Mouse (Mus musculus): ENCODE measurements around the gene Slc38a2. TPM values are rescaled to one million over a fixed set of nuclear protein-coding genes. Genes with fewer than 3 reads are reported as not detected.

Gene Slc38a2
- polyA plus RNA-seq, 1 experiment from 2014 or later = 33.8 TPM

GRCm38 (mm10) chr15:96657576-96658274 is 41.8 kb downstream of the Slc38a2 start:
- H3K36me3 ChIP-seq = no peaks in the 10 kb centered on the region
- peaks cover 19% of the 10 kb centered on the region for H3K4me1 ChIP-seq (replicated peaks)
- no peaks in the 10 kb centered on the region for H3K9me3 ChIP-seq (replicated peaks)
- WGBS (ENCODE audit: insufficient replicate concordance) = 72% methylated on average over 17 of the region's 17 CpGs
- ATAC-seq (ENCODE audit: low read depth) = no peak
- H3K4me3 ChIP-seq (replicated peaks) = no peak overlapping the region
- no peak overlapping the region for H3K27ac ChIP-seq
- DNase-seq = no peak
- H3K27me3 ChIP-seq = peaks cover 3% of the 10 kb centered on the region; the same call in 1 of the 2 replicates
- H3K4me2 ChIP-seq = no peak overlapping the region
- no peak overlapping the region for H3K9ac ChIP-seq

- DNase-seq (no peak), ATAC-seq (ENCODE audit: low read depth) (0 out of 2 replicates have a peak, but pooled peaks have one; percentile 36)
- no peaks in the 10 kb centered on the region for H3K9me3 ChIP-seq (replicated peaks)
- H3K4me2 ChIP-seq = peak overlapping the region; percentile 41
- peaks cover 14% of the 10 kb centered on the region for H3K4me1 ChIP-seq (replicated peaks)
- no peaks in the 10 kb centered on the region for H3K36me3 ChIP-seq
- peaks cover 3% of the 10 kb centered on the region; the same call in 1 of the 2 replicates for H3K27me3 ChIP-seq
- H3K9ac ChIP-seq = no peak overlapping the region
- H3K4me3 ChIP-seq (replicated peaks) = no peak overlapping the region
- 38% methylated on average over 14 of the region's 14 CpGs for WGBS (ENCODE audit: insufficient replicate concordance)
- peak overlapping the region; percentile 72 for H3K27ac ChIP-seq
Observed at GRCm38 (mm10) chr15:96655514-96655913, 44.0 kb downstream of the Slc38a2 start.

- ATAC-seq (ENCODE audit: low read depth) = peak; percentile 79
- Histone ChIP-seq H3K4me3 (replicated peaks) (no peak overlapping the region), H3K9ac (no peak overlapping the region), H3K36me3 (no peaks in the 10 kb centered on the region), H3K27me3 (peaks cover 3% of the 10 kb centered on the region; the same call in 1 of the 2 replicates), H3K9me3 (replicated peaks) (no peaks in the 10 kb centered on the region), H3K27ac (no peak overlapping the region), H3K4me1 (replicated peaks) (peaks cover 13% of the 10 kb centered on the region), H3K4me2 (peak overlapping the region; percentile 41)
- DNase-seq = no peak
- 16% methylated on average over 8 of the region's 8 CpGs for WGBS (ENCODE audit: insufficient replicate concordance)
Observed at GRCm38 (mm10) chr15:96654714-96655113, 44.8 kb downstream of the Slc38a2 start.

GRCm38 (mm10) chr15:96653011-96653410 is 46.5 kb downstream of the Slc38a2 start:
- no peak overlapping the region for H3K9ac ChIP-seq
- no peak overlapping the region for H3K27ac ChIP-seq
- no peak for ATAC-seq (ENCODE audit: low read depth)
- H3K9me3 ChIP-seq (replicated peaks) = no peaks in the 10 kb centered on the region
- H3K36me3 ChIP-seq = no peaks in the 10 kb centered on the region
- DNase-seq = no peak
- WGBS (ENCODE audit: insufficient replicate concordance) = 88% methylated on average over 16 of the region's 16 CpGs
- H3K4me1 ChIP-seq (replicated peaks) = peaks cover 13% of the 10 kb centered on the region
- no peaks in the 10 kb centered on the region for H3K27me3 ChIP-seq
- H3K4me3 ChIP-seq (replicated peaks) = no peak overlapping the region
- no peak overlapping the region for H3K4me2 ChIP-seq

GRCm38 (mm10) chr15:96652531-96652930 is 47.0 kb downstream of the Slc38a2 start:
- Histone ChIP-seq H3K9ac (no peak overlapping the region), H3K27me3 (no peaks in the 10 kb centered on the region), H3K9me3 (replicated peaks) (no peaks in the 10 kb centered on the region), H3K4me1 (replicated peaks) (peaks cover 15% of the 10 kb centered on the region), H3K27ac (no peak overlapping the region), H3K36me3 (no peaks in the 10 kb centered on the region), H3K4me2 (no peak overlapping the region), H3K4me3 (replicated peaks) (no peak overlapping the region)
- no peak for ATAC-seq (ENCODE audit: low read depth)
- WGBS (ENCODE audit: insufficient replicate concordance) = 80% methylated on average over 10 of the region's 10 CpGs
- no peak for DNase-seq

GRCm38 (mm10) chr15:96647376-96647775 is 52.2 kb downstream of the Slc38a2 start:
- Histone ChIP-seq H3K36me3 (no peaks in the 10 kb centered on the region), H3K4me3 (replicated peaks) (no peak overlapping the region), H3K9me3 (replicated peaks) (no peaks in the 10 kb centered on the region), H3K4me2 (0 out of 2 replicates have a peak overlapping the region, but pooled peaks have one; percentile 8), H3K9ac (no peak overlapping the region), H3K27me3 (no peaks in the 10 kb centered on the region), H3K4me1 (replicated peaks) (peaks cover 18% of the 10 kb centered on the region), H3K27ac (no peak overlapping the region)
- ATAC-seq (ENCODE audit: low read depth) = no peak
- DNase-seq = no peak
- 30% methylated on average over 15 of the region's 15 CpGs for WGBS (ENCODE audit: insufficient replicate concordance)

GRCm38 (mm10) chr15:96642436-96643405 is 56.8 kb downstream of the Slc38a2 start, which contains the start of gene Slc38a1:
Gene Slc38a1, minus strand, starts transcription at chr15:96642913.
- H3K4me2 ChIP-seq = peak within 1 kb of the TSS; percentile 97
- ATAC-seq (ENCODE audit: low read depth) = peak; percentile 76
- DNase-seq = peak; percentile 47
- H3K27ac ChIP-seq = peak within 1 kb of the TSS; percentile 83
- peaks cover 4% of the 10 kb centered on the region for H3K36me3 ChIP-seq
- peak within 1 kb of the TSS; percentile 71 for H3K4me3 ChIP-seq (replicated peaks)
- peak within 1 kb of the TSS; percentile 80 for H3K9ac ChIP-seq
- H3K9me3 ChIP-seq (replicated peaks) = no peaks in the 10 kb centered on the region
- H3K4me1 ChIP-seq (replicated peaks) = peaks cover 55% of the 10 kb centered on the region
- WGBS (ENCODE audit: insufficient replicate concordance) = under 1% methylated on average over 64 of the region's 70 CpGs
- no peaks in the 10 kb centered on the region for H3K27me3 ChIP-seq

GRCm38 (mm10) chr15:96641821-96642435 is 57.6 kb downstream of the Slc38a2 start:
- Histone ChIP-seq H3K27ac (peak overlapping the region; percentile 74), H3K9ac (peak overlapping the region; percentile 80), H3K27me3 (no peaks in the 10 kb centered on the region), H3K4me1 (replicated peaks) (peaks cover 51% of the 10 kb centered on the region), H3K36me3 (peaks cover 4% of the 10 kb centered on the region), H3K4me2 (peak overlapping the region; percentile 97), H3K4me3 (replicated peaks) (peak overlapping the region; percentile 71), H3K9me3 (replicated peaks) (no peaks in the 10 kb centered on the region)
- DNase-seq (no peak), ATAC-seq (ENCODE audit: low read depth) (peak; percentile 40)
- WGBS (ENCODE audit: insufficient replicate concordance) = under 1% methylated on average over 30 of the region's 31 CpGs

GRCm38 (mm10) chr15:96641111-96641820 is 58.3 kb downstream of the Slc38a2 start:
- Histone ChIP-seq H3K4me2 (peak overlapping the region; percentile 97), H3K9ac (peak overlapping the region; percentile 80), H3K27ac (peak overlapping the region; percentile 74), H3K4me1 (replicated peaks) (peaks cover 48% of the 10 kb centered on the region), H3K27me3 (no peaks in the 10 kb centered on the region), H3K36me3 (peaks cover 7% of the 10 kb centered on the region), H3K9me3 (replicated peaks) (no peaks in the 10 kb centered on the region), H3K4me3 (replicated peaks) (peak overlapping the region; percentile 71)
- DNase-seq (peak; percentile 38), ATAC-seq (ENCODE audit: low read depth) (peak; percentile 47)
- under 1% methylated on average over 63 of the region's 63 CpGs for WGBS (ENCODE audit: insufficient replicate concordance)

- H3K9ac ChIP-seq = peak overlapping the region; percentile 80
- H3K27me3 ChIP-seq = no peaks in the 10 kb centered on the region
- peak overlapping the region; percentile 71 for H3K4me3 ChIP-seq (replicated peaks)
- ATAC-seq (ENCODE audit: low read depth) = 0 out of 2 replicates have a peak, but pooled peaks have one; percentile 22
- H3K4me1 ChIP-seq (replicated peaks) = peaks cover 48% of the 10 kb centered on the region
- 9% methylated on average over 16 of the region's 16 CpGs for WGBS (ENCODE audit: insufficient replicate concordance)
- H3K27ac ChIP-seq = peak overlapping the region; percentile 74; the same call in 1 of the 2 replicates
- DNase-seq = peak; percentile 18
- H3K4me2 ChIP-seq = peak overlapping the region; percentile 97
- H3K36me3 ChIP-seq = peaks cover 14% of the 10 kb centered on the region
- no peaks in the 10 kb centered on the region for H3K9me3 ChIP-seq (replicated peaks)
Observed at GRCm38 (mm10) chr15:96640291-96640985, 59.1 kb downstream of the Slc38a2 start.
